Mouse (Mus musculus): Measurements from ENCODE around the gene Syt15.

The Syt15 gene

GRCm38 (mm10) chr14:34219295-34219694, at the start of gene Syt15:
Gene Syt15, plus strand, starts transcription at chr14:34219595.
- no peak for DNase-seq (ENCODE audit: low spot score in 2 of 2)

GRCm38 (mm10) chr14:34171107-34171506, 48.3 kb upstream of the Syt15 start:
- no peak for DNase-seq (ENCODE audit: low spot score in 2 of 2)

- DNase-seq (ENCODE audit: low spot score in 2 of 2): peak; percentile 68 to 88
These were observed 40.0 kb upstream of the Syt15 start for GRCm38 (mm10) chr14:34179351-34179750.

GRCm38 (mm10) chr14:34183101-34183500, 36.3 kb upstream of the Syt15 start:
- no peak for DNase-seq (ENCODE audit: low spot score in 2 of 2)

GRCm38 (mm10) chr14:34188629-34189028, 30.8 kb upstream of the Syt15 start:
- peak in 1 of 2 experiments; percentile 52 for DNase-seq (ENCODE audit: low spot score in 2 of 2)

- DNase-seq (ENCODE audit: low spot score in 2 of 2): no peak
These were observed 29.0 kb upstream of the Syt15 start for GRCm38 (mm10) chr14:34190361-34190760.

GRCm38 (mm10) chr14:34193879-34194278, 25.5 kb upstream of the Syt15 start:
- no peak for DNase-seq (ENCODE audit: low spot score in 2 of 2)

GRCm38 (mm10) chr14:34195466-34195865, 23.9 kb upstream of the Syt15 start:
- no peak for DNase-seq (ENCODE audit: low spot score in 2 of 2)

GRCm38 (mm10) chr14:34196706-34197105, 22.7 kb upstream of the Syt15 start:
- DNase-seq (ENCODE audit: low spot score in 2 of 2): peak in 1 of 2 experiments; percentile 39

- peak; percentile 46 to 54 for DNase-seq (ENCODE audit: low spot score in 2 of 2)
These were observed 18.6 kb upstream of the Syt15 start for GRCm38 (mm10) chr14:34200738-34201230.

- DNase-seq (ENCODE audit: low spot score in 2 of 2): peak; percentile 47 to 66
These were observed 18.0 kb upstream of the Syt15 start, which contains the start of gene Gprin2 for GRCm38 (mm10) chr14:34201231-34202035. Gene Gprin2, minus strand, starts transcription at chr14:34201653.

GRCm38 (mm10) chr14:34207996-34208395, 11.4 kb upstream of the Syt15 start:
- no peak for DNase-seq (ENCODE audit: low spot score in 2 of 2)

GRCm38 (mm10) chr14:34208651-34209050, 10.7 kb upstream of the Syt15 start:
- peak in 1 of 2 experiments; percentile 68 for DNase-seq (ENCODE audit: low spot score in 2 of 2)

- DNase-seq (ENCODE audit: low spot score in 2 of 2): no peak
These were observed 10.3 kb upstream of the Syt15 start for GRCm38 (mm10) chr14:34209080-34209479.

- DNase-seq (ENCODE audit: low spot score in 2 of 2): no peak
These were observed 9.5 kb upstream of the Syt15 start for GRCm38 (mm10) chr14:34209942-34210341.

GRCm38 (mm10) chr14:34215451-34216127, 3.8 kb upstream of the Syt15 start:
- no peak for DNase-seq (ENCODE audit: low spot score in 2 of 2)

- DNase-seq (ENCODE audit: low spot score in 2 of 2): no peak
These were observed 397 bp downstream of the Syt15 start for GRCm38 (mm10) chr14:34219786-34220198.

GRCm38 (mm10) chr14:34220426-34220825, 1.0 kb downstream of the Syt15 start:
- DNase-seq (ENCODE audit: low spot score in 2 of 2): no peak

- DNase-seq (ENCODE audit: low spot score in 2 of 2): no peak
These were observed 2.2 kb downstream of the Syt15 start for GRCm38 (mm10) chr14:34221416-34222077.

- no peak for DNase-seq (ENCODE audit: low spot score in 2 of 2)
These were observed 4.0 kb downstream of the Syt15 start for GRCm38 (mm10) chr14:34223362-34223898.

GRCm38 (mm10) chr14:34225986-34226385, 6.6 kb downstream of the Syt15 start:
- DNase-seq (ENCODE audit: low spot score in 2 of 2): no peak

GRCm38 (mm10) chr14:34226566-34226965, 7.2 kb downstream of the Syt15 start:
- DNase-seq (ENCODE audit: low spot score in 2 of 2): peak in 1 of 2 experiments; percentile 47
